Mouse (Mus musculus): ENCODE measurements at regions not wholly inside any gene's neighbourhood (a gene's known extent, or its start where the extent isn't known, plus 50 kb on each side); places are given as distances from the start of the nearest gene placed in this dataset.

- H3K27me3 ChIP-seq: no peaks in the 10 kb centered on the region
- no peak for ATAC-seq
- ChIA-PET CTCF (no interaction called here), POLR2A (no interaction called here)
- in situ Hi-C loops (cut with MboI; ENCODE audit: low pct_unique_long_range_greater_than_20kb): no loop called here
- no peak for DNase-seq (ENCODE audit: low read depth, low spot score)
- no peak for TF ChIP-seq CTCF (IDR thresholded peaks at IDR 0.05)
Measured at GRCm38 (mm10) chr17:59429189-59429588, 416.0 kb upstream of the Nudt12 start.

- ATAC-seq (no peak), DNase-seq (ENCODE audit: low read depth, low spot score) (no peak)
- TF ChIP-seq CTCF (IDR thresholded peaks at IDR 0.05): no peak
- POLR2A ChIA-PET: no interaction called here
- H3K27me3 ChIP-seq: peaks cover 6% of the 10 kb centered on the region
- CTCF ChIA-PET: no interaction called here
- in situ Hi-C loops (cut with MboI; ENCODE audit: low pct_unique_long_range_greater_than_20kb): no loop called here
Measured at GRCm38 (mm10) chr17:59421489-59421888, 408.3 kb upstream of the Nudt12 start.

GRCm38 (mm10) chr17:59409315-59409714 lies 396.1 kb upstream of the Nudt12 start:
- in situ Hi-C loops (cut with MboI; ENCODE audit: low pct_unique_long_range_greater_than_20kb): no loop called here
- POLR2A ChIA-PET: no interaction called here
- ATAC-seq: no peak

GRCm38 (mm10) chr17:59404525-59404924 lies 391.4 kb upstream of the Nudt12 start:
- peaks cover 12% of the 10 kb centered on the region for H3K27me3 ChIP-seq
- TF ChIP-seq CTCF (IDR thresholded peaks at IDR 0.05): no peak
- in situ Hi-C loops (cut with MboI; ENCODE audit: low pct_unique_long_range_greater_than_20kb): no loop called here
- ChIA-PET POLR2A (no interaction called here), CTCF (no interaction called here)
- DNase-seq (ENCODE audit: low read depth, low spot score) (no peak), ATAC-seq (no peak)

More at GRCm38 (mm10) chr17:59409315-59409714, 396.1 kb upstream of the Nudt12 start:
- H3K27me3 ChIP-seq: peaks cover 7% of the 10 kb centered on the region
- no peak for TF ChIP-seq CTCF (IDR thresholded peaks at IDR 0.05)
- DNase-seq (ENCODE audit: low read depth, low spot score): no peak
- CTCF ChIA-PET: no interaction called here

GRCm38 (mm10) chr17:59397404-59397803 lies 384.2 kb upstream of the Nudt12 start:
- DNase-seq (ENCODE audit: low read depth, low spot score) (no peak), ATAC-seq (no peak)
- no peak for TF ChIP-seq CTCF (IDR thresholded peaks at IDR 0.05)
- CTCF ChIA-PET: interaction anchor here (1.0 kb wide), 1 partner anchor 39 kb away, joined by 3 read pairs; no protein-coding TSS in a partner anchor
- POLR2A ChIA-PET: no interaction called here
- H3K27me3 ChIP-seq: peaks cover 8% of the 10 kb centered on the region
- in situ Hi-C loops (cut with MboI; ENCODE audit: low pct_unique_long_range_greater_than_20kb): no loop called here

- DNase-seq (ENCODE audit: low read depth, low spot score) (peak; percentile 10), ATAC-seq (peak; percentile 39)
- peaks cover 10% of the 10 kb centered on the region for H3K27me3 ChIP-seq
- TF ChIP-seq CTCF (IDR thresholded peaks at IDR 0.05): no peak
- in situ Hi-C loops (cut with MboI; ENCODE audit: low pct_unique_long_range_greater_than_20kb): no loop called here
- CTCF ChIA-PET: no interaction called here
- POLR2A ChIA-PET: interaction anchor here (0.5 kb wide), 1 partner anchor 113 kb away, joined by 8 read pairs; no protein-coding TSS in a partner anchor
Measured at GRCm38 (mm10) chr17:59383107-59383438, 369.9 kb upstream of the Nudt12 start.

GRCm38 (mm10) chr17:59382225-59383106 lies 369.3 kb upstream of the Nudt12 start:
- in situ Hi-C loops (cut with MboI; ENCODE audit: low pct_unique_long_range_greater_than_20kb): no loop called here
- TF ChIP-seq CTCF (IDR thresholded peaks at IDR 0.05): no peak
- CTCF ChIA-PET: no interaction called here
- ATAC-seq (no peak), DNase-seq (ENCODE audit: low read depth, low spot score) (peak; percentile 12)
- peaks cover 10% of the 10 kb centered on the region for H3K27me3 ChIP-seq
- POLR2A ChIA-PET: no interaction called here

- no peak for DNase-seq (ENCODE audit: low read depth, low spot score)
- in situ Hi-C loops (cut with MboI; ENCODE audit: low pct_unique_long_range_greater_than_20kb): no loop called here
- POLR2A ChIA-PET: no interaction called here
Measured at GRCm38 (mm10) chr17:59373505-59374106, 360.4 kb upstream of the Nudt12 start.

GRCm38 (mm10) chr17:59369624-59370541 lies 356.7 kb upstream of the Nudt12 start:
- DNase-seq (ENCODE audit: low read depth, low spot score): no peak
- POLR2A ChIA-PET: no interaction called here

More at GRCm38 (mm10) chr17:59373505-59374106, 360.4 kb upstream of the Nudt12 start:
- TF ChIP-seq CTCF (IDR thresholded peaks at IDR 0.05): no peak
- peaks cover 7% of the 10 kb centered on the region for H3K27me3 ChIP-seq
- ATAC-seq: no peak
- CTCF ChIA-PET: no interaction called here

GRCm38 (mm10) chr17:59365340-59365739 lies 352.2 kb upstream of the Nudt12 start:
- ChIA-PET CTCF (no interaction called here), POLR2A (no interaction called here)

More at GRCm38 (mm10) chr17:59369624-59370541, 356.7 kb upstream of the Nudt12 start:
- TF ChIP-seq CTCF (IDR thresholded peaks at IDR 0.05): no peak
- peaks cover 6% of the 10 kb centered on the region for H3K27me3 ChIP-seq
- ATAC-seq: peak; percentile 48
- in situ Hi-C loops (cut with MboI; ENCODE audit: low pct_unique_long_range_greater_than_20kb): no loop called here
- CTCF ChIA-PET: no interaction called here

More at GRCm38 (mm10) chr17:59365340-59365739, 352.2 kb upstream of the Nudt12 start:
- no peak for ATAC-seq
- no peak for DNase-seq (ENCODE audit: low read depth, low spot score)
- in situ Hi-C loops (cut with MboI; ENCODE audit: low pct_unique_long_range_greater_than_20kb): no loop called here
- TF ChIP-seq CTCF (IDR thresholded peaks at IDR 0.05): no peak
- peaks cover 12% of the 10 kb centered on the region for H3K27me3 ChIP-seq
